Mouse (Mus musculus) limb, embryonic 13.5 days (tissue): ENCODE results near the gene Igsf9. TPM values are rescaled to one million over a fixed set of nuclear protein-coding genes. Genes with fewer than 3 reads are reported as not detected.

Source experiments
- ATAC-seq: fragments of 200-750 bp; cut with Nextera tagmentation; 2 replicates; pipeline ENCODE4 v1.8.0; 2017; ENCODE audit warnings: low read depth, moderate number of reproducible peaks, moderate TSS enrichment; ENCODE audit not compliant: low FRiP score
- H3K27ac ChIP-seq: fragments of 300-500 bp; sonication (generic); 2 replicates; pipeline ENCODE4 v1.5.1; 2015; ENCODE audit warnings: inconsistent platforms, mild to moderate bottlenecking, moderate library complexity
- H3K27me3 ChIP-seq: fragments of 300-500 bp; sonication (generic); 2 replicates; pipeline ENCODE4 v1.6.1; 2015; ENCODE audit warnings: mild to moderate bottlenecking, inconsistent platforms
- H3K36me3 ChIP-seq: fragments of 300-500 bp; sonication (generic); 2 replicates; pipeline ENCODE4 v1.6.1; 2015; ENCODE audit warnings: inconsistent platforms, mild to moderate bottlenecking, moderate library complexity
- H3K4me1 ChIP-seq: fragments of 300-500 bp; sonication (generic); 2 replicates; pipeline ENCODE4 v1.6.1; 2015; ENCODE audit warnings: inconsistent platforms
- H3K4me2 ChIP-seq: fragments of 300-500 bp; sonication (generic); replicated peaks from 2 replicates; pipeline ENCODE4 v1.6.1; 2015; ENCODE audit warnings: inconsistent platforms, mild to moderate bottlenecking, moderate library complexity
- H3K4me3 ChIP-seq: fragments of 300-500 bp; sonication (generic); 2 replicates; pipeline ENCODE4 v1.5.1; 2015; ENCODE audit warnings: moderate library complexity, mild to moderate bottlenecking, inconsistent platforms
- H3K9ac ChIP-seq: fragments of 300-500 bp; sonication (generic); 2 replicates; pipeline ENCODE4 v1.6.1; 2015; ENCODE audit warnings: mild to moderate bottlenecking, inconsistent platforms
- H3K9me3 ChIP-seq: fragments of 300-500 bp; sonication (generic); 2 replicates; pipeline ENCODE4 v1.6.1; 2016; ENCODE audit warnings: inconsistent platforms
- WGBS: fragments of 180-500 bp; shearing (Covaris S2); methylation state at CpG from one replicate; pipeline ENCODE4 v1.1.7; 2015; 5-methylcytosine and 5-hydroxymethylcytosine counted together
- polyA plus RNA-seq: library from polyadenylated mRNA; unstranded; fragments of >200 nt; fragmentation: Nextera tagmentation; extraction: Ambion mirVana; gene quantifications from 2 replicates; pipeline ENCODE4 v1.2.1, GENCODE M21; 2015

The Igsf9 gene
- polyA plus RNA-seq, 1 experiment from 2014 or later = 53.2 TPM

GRCm38 (mm10) chr1:172513525-172514212, 32.1 kb downstream of the Igsf9 start:
- H3K27me3 ChIP-seq = no peaks in the 10 kb centered on the region
- no peak for ATAC-seq
- peaks cover 18% of the 10 kb centered on the region for H3K4me1 ChIP-seq
- H3K9me3 ChIP-seq = 0 out of 2 replicates have a peak, but pooled peaks cover 3% of the 10 kb centered on the region
- H3K27ac ChIP-seq = no peak overlapping the region; the same call in 1 of the 2 replicates
- H3K36me3 ChIP-seq = no peaks in the 10 kb centered on the region
- H3K9ac ChIP-seq = no peak overlapping the region
- 71% methylated on average over 17 of the region's 17 CpGs for WGBS
- H3K4me3 ChIP-seq = no peak overlapping the region
- H3K4me2 ChIP-seq = no peak overlapping the region

GRCm38 (mm10) chr1:172514213-172514529, 32.6 kb downstream of the Igsf9 start:
- H3K27me3 ChIP-seq = no peaks in the 10 kb centered on the region
- no peak for ATAC-seq
- H3K4me1 ChIP-seq = peaks cover 18% of the 10 kb centered on the region
- H3K9ac ChIP-seq = no peak overlapping the region
- H3K4me3 ChIP-seq = no peak overlapping the region
- no peak overlapping the region for H3K4me2 ChIP-seq
- no peak overlapping the region for H3K27ac ChIP-seq
- 0 out of 2 replicates have a peak, but pooled peaks cover 3% of the 10 kb centered on the region for H3K9me3 ChIP-seq
- H3K36me3 ChIP-seq = no peaks in the 10 kb centered on the region
- 72% methylated on average over 4 of the region's 4 CpGs for WGBS

GRCm38 (mm10) chr1:172514551-172515268, 33.1 kb downstream of the Igsf9 start:
- H3K9me3 ChIP-seq = 0 out of 2 replicates have a peak, but pooled peaks cover 3% of the 10 kb centered on the region
- H3K36me3 ChIP-seq = no peaks in the 10 kb centered on the region
- no peaks in the 10 kb centered on the region for H3K27me3 ChIP-seq
- no peak overlapping the region for H3K9ac ChIP-seq
- ATAC-seq = no peak
- no peak overlapping the region for H3K27ac ChIP-seq
- H3K4me3 ChIP-seq = no peak overlapping the region
- WGBS = 82% methylated on average over 7 of the region's 7 CpGs
- peaks cover 18% of the 10 kb centered on the region for H3K4me1 ChIP-seq
- no peak overlapping the region for H3K4me2 ChIP-seq

- 0 out of 2 replicates have a peak, but pooled peaks cover 3% of the 10 kb centered on the region for H3K9me3 ChIP-seq
- H3K4me1 ChIP-seq = peaks cover 22% of the 10 kb centered on the region
- H3K4me2 ChIP-seq = no peak overlapping the region
- H3K9ac ChIP-seq = no peak overlapping the region
- 52% methylated on average over 1 of the region's 1 CpGs for WGBS
- H3K36me3 ChIP-seq = no peaks in the 10 kb centered on the region
- no peak for ATAC-seq
- H3K27ac ChIP-seq = no peak overlapping the region
- H3K27me3 ChIP-seq = no peaks in the 10 kb centered on the region
- H3K4me3 ChIP-seq = no peak overlapping the region
These were observed 33.8 kb downstream of the Igsf9 start for GRCm38 (mm10) chr1:172515396-172515795.

- Histone ChIP-seq H3K27me3 (no peaks in the 10 kb centered on the region), H3K4me1 (peaks cover 26% of the 10 kb centered on the region), H3K27ac (no peak overlapping the region), H3K4me2 (no peak overlapping the region), H3K9ac (no peak overlapping the region), H3K9me3 (0 out of 2 replicates have a peak, but pooled peaks cover 3% of the 10 kb centered on the region), H3K4me3 (no peak overlapping the region), H3K36me3 (no peaks in the 10 kb centered on the region)
- ATAC-seq = no peak
- 78% methylated on average over 4 of the region's 4 CpGs for WGBS
These were observed 36.4 kb downstream of the Igsf9 start for GRCm38 (mm10) chr1:172518013-172518412.

- 63% methylated on average over 6 of the region's 6 CpGs for WGBS
- ATAC-seq = no peak
These were observed 38.1 kb downstream of the Igsf9 start for GRCm38 (mm10) chr1:172519644-172520043.

GRCm38 (mm10) chr1:172520576-172521440, 39.2 kb downstream of the Igsf9 start, which contains the start of gene Cfap45:
Gene Cfap45 (plus strand): TSS chr1:172520801.
- H3K27me3 ChIP-seq = 0 out of 2 replicates have a peak, but pooled peaks cover under 1% of the 10 kb centered on the region
- no peak within 1 kb of the TSS; the same call in 1 of the 2 replicates for H3K27ac ChIP-seq
- H3K4me2 ChIP-seq = peak within 1 kb of the TSS; percentile 65
- H3K4me1 ChIP-seq = peaks cover 26% of the 10 kb centered on the region
- 0 out of 2 replicates have a peak, but pooled peaks cover 3% of the 10 kb centered on the region for H3K9me3 ChIP-seq
- H3K4me3 ChIP-seq = peak within 1 kb of the TSS; percentile 37
- WGBS = 4% methylated on average over 28 of the region's 28 CpGs
- H3K9ac ChIP-seq = no peak within 1 kb of the TSS
- H3K36me3 ChIP-seq = no peaks in the 10 kb centered on the region
- ATAC-seq = peak; percentile 88

More at GRCm38 (mm10) chr1:172519644-172520043, 38.1 kb downstream of the Igsf9 start:
- peaks cover 14% of the 10 kb centered on the region for H3K4me1 ChIP-seq
- H3K4me3 ChIP-seq = no peak overlapping the region
- H3K4me2 ChIP-seq = no peak overlapping the region
- H3K9me3 ChIP-seq = 0 out of 2 replicates have a peak, but pooled peaks cover 3% of the 10 kb centered on the region
- no peaks in the 10 kb centered on the region for H3K27me3 ChIP-seq
- no peak overlapping the region for H3K27ac ChIP-seq
- no peak overlapping the region for H3K9ac ChIP-seq
- no peaks in the 10 kb centered on the region for H3K36me3 ChIP-seq

GRCm38 (mm10) chr1:172522524-172522923, 40.9 kb downstream of the Igsf9 start:
- WGBS = 71% methylated on average over 7 of the region's 7 CpGs
- no peak for ATAC-seq
- H3K9me3 ChIP-seq = 0 out of 2 replicates have a peak, but pooled peaks cover 3% of the 10 kb centered on the region

GRCm38 (mm10) chr1:172523699-172524101, 42.1 kb downstream of the Igsf9 start:
- whole genome bisulfite sequencing = 59% methylated on average over 12 of the region's 12 CpGs
- ATAC-seq = no peak
- H3K9me3 ChIP-seq = no peaks in the 10 kb centered on the region
- no peak overlapping the region for H3K27ac ChIP-seq
- H3K4me2 ChIP-seq = no peak overlapping the region
- no peak overlapping the region for H3K4me3 ChIP-seq
- no peaks in the 10 kb centered on the region for H3K36me3 ChIP-seq
- peaks cover 15% of the 10 kb centered on the region; the same call in 1 of the 2 replicates for H3K27me3 ChIP-seq
- no peak overlapping the region for H3K9ac ChIP-seq
- peaks cover 34% of the 10 kb centered on the region for H3K4me1 ChIP-seq

More at GRCm38 (mm10) chr1:172522524-172522923, 40.9 kb downstream of the Igsf9 start:
- Histone ChIP-seq H3K4me3 (no peak overlapping the region), H3K4me2 (no peak overlapping the region), H3K4me1 (peaks cover 34% of the 10 kb centered on the region), H3K27me3 (peaks cover 13% of the 10 kb centered on the region; the same call in 1 of the 2 replicates), H3K9ac (no peak overlapping the region), H3K27ac (no peak overlapping the region), H3K36me3 (no peaks in the 10 kb centered on the region)

GRCm38 (mm10) chr1:172525027-172525764, 43.6 kb downstream of the Igsf9 start:
- H3K36me3 ChIP-seq = no peaks in the 10 kb centered on the region
- H3K27me3 ChIP-seq = peaks cover 15% of the 10 kb centered on the region; the same call in 1 of the 2 replicates
- no peak overlapping the region for H3K4me3 ChIP-seq
- H3K4me1 ChIP-seq = peaks cover 37% of the 10 kb centered on the region
- WGBS = 35% methylated on average over 15 of the region's 15 CpGs
- H3K4me2 ChIP-seq = peak overlapping the region; percentile 36
- no peaks in the 10 kb centered on the region for H3K9me3 ChIP-seq
- no peak overlapping the region for H3K9ac ChIP-seq
- ATAC-seq = 0 out of 2 replicates have a peak, but pooled peaks have one; percentile 6
- peak overlapping the region; percentile 23 for H3K27ac ChIP-seq

GRCm38 (mm10) chr1:172525971-172526370, 44.4 kb downstream of the Igsf9 start:
- Histone ChIP-seq H3K27me3 (peaks cover 15% of the 10 kb centered on the region; the same call in 1 of the 2 replicates), H3K4me3 (no peak overlapping the region), H3K27ac (no peak overlapping the region), H3K9ac (no peak overlapping the region), H3K36me3 (no peaks in the 10 kb centered on the region), H3K4me1 (peaks cover 39% of the 10 kb centered on the region), H3K9me3 (no peaks in the 10 kb centered on the region), H3K4me2 (no peak overlapping the region)
- no peak for ATAC-seq
- WGBS = 63% methylated on average over 7 of the region's 7 CpGs
